Mouse (Mus musculus): ENCODE data around the gene Nupl2.

Gene Nupl2

GRCm38 (mm10) chr5:24164789-24165445, at the start of gene Nupl2:
Gene Nupl2, plus strand, starts transcription at chr5:24164963.
- peak; percentile 93 for DNase-seq

DNA sequence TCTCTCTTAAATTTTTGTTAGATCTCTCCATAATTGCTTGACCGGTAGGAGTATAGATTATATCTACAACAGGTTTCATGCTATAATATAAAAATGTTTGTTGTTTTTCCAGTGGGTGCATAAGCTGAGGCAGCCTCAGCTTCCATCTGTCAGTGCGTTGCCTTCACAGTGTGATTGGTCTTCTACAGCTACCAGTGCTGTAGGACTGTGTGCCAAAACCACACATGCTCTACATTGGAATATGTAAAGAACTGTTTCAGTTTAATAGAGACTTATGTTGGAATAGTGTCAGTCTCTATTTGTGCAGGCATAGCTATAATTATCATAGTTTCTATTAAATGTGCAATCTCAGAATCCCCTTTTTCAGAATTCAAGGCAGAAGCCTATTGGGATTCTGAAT, 42.5 kb upstream of the Nupl2 start:
- DNase-seq, result no peak

GRCm38 (mm10) chr5:24124175-24124574, 40.6 kb upstream of the Nupl2 start:
- no peak for DNase-seq

DNA sequence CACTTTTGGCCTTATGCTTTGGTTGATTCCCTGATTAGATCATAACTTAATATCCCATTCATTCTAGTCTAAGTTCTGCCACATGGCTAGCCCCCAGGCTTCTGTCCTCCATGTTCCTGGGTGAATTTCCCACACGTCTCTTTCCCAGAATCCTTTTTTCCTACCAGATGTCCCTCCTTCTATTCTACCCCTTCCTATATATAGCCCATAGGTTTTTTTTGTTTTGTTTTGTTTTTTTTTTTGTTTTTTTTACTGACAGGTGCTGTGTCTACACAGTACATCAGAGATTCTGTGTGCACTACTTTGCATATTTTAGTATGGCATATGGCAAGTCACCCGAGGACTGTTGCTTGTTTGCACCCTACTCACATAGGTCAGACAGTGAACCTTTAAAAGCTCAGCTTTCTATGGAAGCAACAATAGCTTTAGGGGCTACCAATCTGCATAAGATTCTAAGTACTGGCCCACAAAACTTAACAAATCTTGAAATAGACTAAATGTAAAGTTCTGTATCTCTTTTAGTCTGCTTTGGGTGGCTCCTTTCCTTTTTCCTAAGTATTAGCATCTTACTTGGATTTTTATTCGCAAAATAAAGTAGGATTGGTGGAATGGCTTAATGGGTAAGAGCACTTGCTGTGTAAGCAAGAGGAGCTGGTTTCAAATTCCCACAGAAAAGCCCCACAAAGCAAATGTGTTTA, 40.0 kb upstream of the Nupl2 start:
- DNase-seq, result no peak

DNA sequence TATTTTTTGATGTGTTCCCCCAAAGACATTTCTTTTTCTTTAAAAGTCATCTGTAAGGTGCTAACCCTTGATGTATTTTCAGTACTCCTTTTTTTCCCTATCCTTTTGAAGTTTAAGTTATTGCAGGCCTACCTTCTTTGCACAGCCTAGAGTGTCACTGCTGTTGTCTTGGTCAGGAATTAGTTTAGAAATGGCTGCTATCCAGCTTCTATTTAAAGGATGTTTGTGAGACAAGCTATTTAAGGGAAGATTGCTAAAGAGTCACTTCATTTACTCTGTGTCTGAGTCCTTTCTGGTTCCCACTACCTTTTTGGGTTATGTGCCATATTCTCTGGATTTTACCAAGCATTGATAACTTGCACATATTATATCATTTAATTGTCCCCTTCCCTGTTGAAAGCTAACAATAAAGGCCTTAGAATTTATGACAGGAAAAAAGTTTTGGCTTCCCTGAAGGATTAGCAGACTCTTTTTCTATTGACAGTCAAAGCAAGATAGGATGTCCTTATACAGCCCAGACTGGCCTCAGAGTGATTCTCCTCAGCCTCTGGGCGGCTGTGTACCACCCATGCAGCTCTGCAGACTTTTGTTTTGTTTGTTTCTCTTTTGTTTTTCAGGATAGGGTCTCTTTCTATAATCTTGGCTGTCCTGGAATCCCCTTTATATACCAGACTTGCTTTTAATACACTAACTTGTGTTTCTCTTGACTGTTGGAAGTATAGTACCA, 38.7 kb upstream of the Nupl2 start:
- DNase-seq, result no peak

GRCm38 (mm10) chr5:24126967-24127366, 37.8 kb upstream of the Nupl2 start:
- no peak for DNase-seq

- DNase-seq, result no peak
Measured at GRCm38 (mm10) chr5:24146964-24147363, 17.8 kb upstream of the Nupl2 start.

- no peak for DNase-seq
Measured at GRCm38 (mm10) chr5:24152199-24152598, 12.6 kb upstream of the Nupl2 start.

GRCm38 (mm10) chr5:24156774-24157173, 8.0 kb upstream of the Nupl2 start:
- DNase-seq, result no peak

DNA sequence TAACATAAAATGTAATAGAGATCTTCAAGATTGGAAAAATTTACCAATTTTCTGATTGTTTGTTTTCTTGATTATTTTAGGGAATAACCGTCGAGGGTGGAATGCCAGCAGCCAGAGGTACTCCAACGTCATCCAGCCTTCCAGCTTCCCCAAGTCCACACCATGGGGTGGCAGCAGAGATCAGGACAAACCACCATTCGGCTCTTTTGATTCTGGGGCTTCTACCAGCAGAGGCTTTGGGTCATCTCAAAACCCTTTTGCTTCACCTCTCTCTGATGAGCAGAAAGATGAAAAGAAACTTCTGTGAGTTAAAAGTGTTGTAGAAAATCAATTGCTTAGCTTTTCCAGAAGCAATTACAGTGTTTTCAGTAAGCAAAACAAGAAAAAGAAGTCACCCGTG, 2.5 kb downstream of the Nupl2 start:
- no peak for DNase-seq

DNA sequence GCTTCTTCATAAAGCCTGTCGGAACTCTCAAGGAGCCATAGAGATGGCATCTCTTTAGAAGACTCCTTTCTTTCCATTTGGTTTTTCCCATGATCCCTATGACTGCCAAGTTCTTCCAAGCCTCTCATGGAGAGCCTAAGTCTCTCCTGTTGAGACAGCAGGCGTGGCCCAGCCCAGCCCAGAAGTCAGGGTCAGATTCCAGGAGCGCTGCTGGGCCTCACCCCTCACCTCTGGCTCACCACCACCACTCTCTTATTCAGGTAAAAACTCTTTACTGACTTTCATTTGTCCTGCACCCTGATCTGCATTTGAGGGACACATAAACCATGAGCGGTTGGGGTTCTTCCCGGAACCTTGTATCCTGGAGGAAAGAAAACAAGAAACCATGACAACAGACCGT, 5.1 kb downstream of the Nupl2 start:
- DNase-seq, result no peak

GRCm38 (mm10) chr5:24172092-24172491, 7.3 kb downstream of the Nupl2 start:
- DNase-seq, result no peak

DNA sequence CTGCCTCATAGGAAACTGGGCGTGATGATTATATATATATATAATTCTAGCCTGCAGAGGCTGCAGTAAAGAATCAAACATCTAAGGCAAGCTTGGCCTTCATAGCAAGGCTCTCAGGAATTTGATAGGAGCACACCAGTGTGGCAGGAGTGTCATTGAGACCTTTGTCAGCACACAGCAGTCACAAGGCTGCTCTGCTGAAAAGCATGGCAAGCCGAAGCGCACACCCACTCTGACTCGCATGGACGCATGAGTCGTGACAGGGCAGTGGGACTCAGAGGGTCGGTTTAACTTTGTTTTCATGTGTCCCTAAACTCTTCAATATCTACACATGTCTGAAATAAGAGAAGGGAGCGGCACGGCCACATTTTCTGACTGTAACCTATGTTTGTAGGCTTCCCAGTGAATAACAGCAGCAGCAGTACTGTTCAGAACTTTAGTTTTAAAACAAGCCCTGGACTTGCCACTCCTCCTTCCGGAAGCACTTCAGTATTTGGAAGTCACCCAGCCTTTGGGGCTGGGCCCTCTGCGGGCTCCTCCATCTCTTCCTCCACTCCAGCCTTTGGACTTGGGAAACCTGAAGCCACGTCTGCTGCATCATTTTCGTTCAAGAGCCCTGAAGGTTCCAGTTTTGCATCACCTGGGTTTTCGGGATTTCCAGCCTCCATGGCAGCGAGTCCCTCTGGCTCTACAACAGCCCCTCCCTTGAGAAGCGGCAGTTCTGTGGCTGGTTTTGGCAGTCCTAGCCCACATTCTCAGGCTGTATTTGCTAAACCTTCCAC, 16.9 kb downstream of the Nupl2 start:
- DNase-seq, result no peak

- no peak for DNase-seq
Measured at GRCm38 (mm10) chr5:24182296-24182734, 17.6 kb downstream of the Nupl2 start.

DNA sequence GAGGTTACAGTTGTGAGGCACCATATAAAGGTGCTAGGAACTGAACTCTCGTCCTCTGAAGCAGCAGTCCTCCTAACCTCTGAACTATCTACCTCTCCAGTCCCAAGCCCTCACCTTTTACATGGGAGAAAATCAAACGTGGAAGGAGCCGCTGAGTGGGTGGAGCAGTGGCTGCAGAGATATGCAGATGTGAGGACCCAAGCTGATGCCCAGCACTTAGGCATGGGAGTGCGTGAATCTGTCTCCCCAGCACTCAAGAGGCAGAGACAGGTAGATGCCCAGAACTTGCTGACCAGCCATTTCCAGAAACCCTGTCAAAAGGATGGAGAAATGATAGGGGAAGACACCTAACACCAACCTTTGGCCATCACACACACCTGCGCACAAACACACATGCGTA, 18.3 kb downstream of the Nupl2 start:
- DNase-seq, result no peak

- DNase-seq, result no peak
Measured at GRCm38 (mm10) chr5:24184011-24184410, 19.2 kb downstream of the Nupl2 start.

DNA sequence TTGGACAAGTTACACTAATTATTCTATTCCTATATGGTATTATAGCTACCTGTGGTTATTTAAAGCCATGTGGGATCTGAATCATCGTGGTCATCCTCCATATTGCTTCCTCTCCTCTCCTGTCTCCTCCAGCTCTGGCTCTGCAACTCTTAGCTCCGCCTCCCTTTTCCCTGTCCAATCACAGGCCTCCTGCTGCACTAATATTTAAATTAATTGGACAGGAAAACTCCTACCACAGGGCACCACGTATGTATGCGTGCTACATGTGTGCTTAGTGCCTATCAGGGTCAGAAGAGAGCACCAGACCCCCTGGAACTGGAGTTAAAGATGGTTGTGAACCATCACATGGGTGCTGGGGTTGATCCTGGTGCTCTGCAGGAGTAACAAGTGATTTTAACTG, 23.7 kb downstream of the Nupl2 start:
- no peak for DNase-seq

GRCm38 (mm10) chr5:24191821-24192220, 27.1 kb downstream of the Nupl2 start:
- DNase-seq, result no peak

GRCm38 (mm10) chr5:24201006-24201405, 36.2 kb downstream of the Nupl2 start:
- DNase-seq, result no peak

- no peak for DNase-seq
Measured at GRCm38 (mm10) chr5:24202492-24202891, 37.7 kb downstream of the Nupl2 start.

DNA sequence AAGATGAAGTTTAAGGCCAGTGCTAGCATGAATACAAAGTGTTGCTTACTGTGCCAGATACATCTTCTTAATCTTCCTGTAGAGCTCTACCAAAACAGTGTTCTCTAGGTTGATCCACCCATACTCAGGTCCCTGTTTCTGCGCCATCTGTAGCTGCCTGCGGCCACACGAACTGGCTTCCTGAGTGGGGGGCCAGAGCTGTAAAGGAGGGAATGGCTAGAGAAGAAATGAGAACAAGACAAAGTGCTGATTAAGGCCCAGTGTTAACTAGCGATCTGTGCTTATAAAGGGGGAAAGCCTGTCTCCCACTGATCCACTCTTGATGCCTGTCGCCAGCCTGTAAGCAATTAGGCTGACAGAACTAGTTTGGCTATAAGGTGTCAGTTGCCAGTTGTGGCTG, 38.5 kb downstream of the Nupl2 start:
- DNase-seq, result no peak

DNA sequence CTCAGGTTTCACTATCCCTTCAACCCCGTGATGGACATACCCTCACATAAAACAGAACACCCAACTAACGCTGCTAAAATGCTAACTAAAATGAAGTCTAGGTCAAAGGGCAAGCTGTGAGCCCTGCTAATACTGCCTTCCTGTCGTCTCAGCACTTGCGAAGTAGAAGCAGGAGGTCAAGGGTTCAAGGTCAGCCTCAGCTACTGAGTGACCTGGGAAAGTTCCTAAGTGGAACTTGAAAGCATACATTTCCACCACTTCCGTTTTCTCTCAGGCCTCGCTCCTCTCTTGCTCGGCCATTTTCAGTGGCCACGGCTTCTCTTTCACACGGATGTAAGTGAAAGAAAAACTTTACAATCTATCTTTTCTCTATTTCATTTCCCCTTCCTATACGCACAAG, 43.2 kb downstream of the Nupl2 start:
- DNase-seq, result no peak

- DNase-seq, result no peak
Measured at GRCm38 (mm10) chr5:24208505-24208904, 43.7 kb downstream of the Nupl2 start.
